Mouse (Mus musculus): ENCODE data around the gene Ptprr. TPM values are rescaled to one million over a fixed set of nuclear protein-coding genes. Genes with fewer than 3 reads are reported as not detected.
A peak's percentile ranks its signal among the peaks of the same experiment; 100 is the strongest.

Ptprr gene
- polyA plus RNA-seq, 1 experiment from 2014 or later, result 0.20 TPM

DNA sequence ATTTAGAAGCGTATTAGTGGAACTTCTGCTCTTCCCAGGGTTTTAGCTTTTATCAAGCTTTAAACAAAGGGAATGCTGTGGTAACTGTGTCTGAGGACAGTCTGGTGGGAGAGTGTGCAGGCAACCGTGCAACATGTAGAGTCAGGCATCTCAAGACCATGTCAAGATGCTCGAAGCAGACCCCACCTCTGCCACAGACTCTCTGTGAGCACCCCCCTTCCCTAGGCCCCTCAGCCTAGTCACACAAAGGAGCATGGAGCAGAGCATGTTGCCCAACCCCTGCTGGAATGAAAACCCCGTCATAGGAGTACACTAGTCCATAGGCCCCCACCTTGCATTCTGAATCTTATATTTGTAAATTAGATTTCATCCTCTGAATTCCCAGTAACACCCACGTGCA lies 243.5 kb downstream of the Ptprr start:
- H3K27ac ChIP-seq, result no peak overlapping the region
- H3K27me3 ChIP-seq (ENCODE audit: low read depth, poor library complexity, severe bottlenecking), result no peaks in the 10 kb centered on the region
- no peaks in the 10 kb centered on the region for H3K9me3 ChIP-seq (replicated peaks)
- WGBS, result 82% methylated on average over 5 of the region's 5 CpGs
- H3K36me3 ChIP-seq, result no peaks in the 10 kb centered on the region
- no peak overlapping the region for H3K4me3 ChIP-seq
- peaks cover 4% of the 10 kb centered on the region; the same call in 1 of the 2 replicates for H3K4me1 ChIP-seq
- DNase-seq (ENCODE audit: low spot score), result no peak

DNA sequence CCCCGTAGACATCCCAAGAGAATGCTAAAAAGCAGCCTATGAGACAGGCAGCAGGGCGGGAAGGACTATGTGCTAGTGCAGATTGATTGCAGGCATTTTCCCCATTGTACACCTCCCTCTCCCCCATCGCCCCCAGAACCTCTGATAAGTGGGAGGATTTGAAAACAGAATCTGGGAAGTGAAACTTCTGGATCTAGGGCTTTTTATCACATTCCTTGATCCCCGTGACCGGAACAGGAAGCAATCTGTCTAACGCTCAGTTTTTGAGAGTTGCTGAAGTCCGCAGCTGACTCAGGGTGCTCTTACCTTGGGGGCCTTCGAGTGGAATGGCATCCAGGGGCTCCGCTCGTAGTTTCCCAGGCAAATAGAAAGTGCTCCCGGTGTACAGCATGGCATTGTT lies 246.5 kb downstream of the Ptprr start:
- 84% methylated on average over 11 of the region's 11 CpGs for WGBS

DNA sequence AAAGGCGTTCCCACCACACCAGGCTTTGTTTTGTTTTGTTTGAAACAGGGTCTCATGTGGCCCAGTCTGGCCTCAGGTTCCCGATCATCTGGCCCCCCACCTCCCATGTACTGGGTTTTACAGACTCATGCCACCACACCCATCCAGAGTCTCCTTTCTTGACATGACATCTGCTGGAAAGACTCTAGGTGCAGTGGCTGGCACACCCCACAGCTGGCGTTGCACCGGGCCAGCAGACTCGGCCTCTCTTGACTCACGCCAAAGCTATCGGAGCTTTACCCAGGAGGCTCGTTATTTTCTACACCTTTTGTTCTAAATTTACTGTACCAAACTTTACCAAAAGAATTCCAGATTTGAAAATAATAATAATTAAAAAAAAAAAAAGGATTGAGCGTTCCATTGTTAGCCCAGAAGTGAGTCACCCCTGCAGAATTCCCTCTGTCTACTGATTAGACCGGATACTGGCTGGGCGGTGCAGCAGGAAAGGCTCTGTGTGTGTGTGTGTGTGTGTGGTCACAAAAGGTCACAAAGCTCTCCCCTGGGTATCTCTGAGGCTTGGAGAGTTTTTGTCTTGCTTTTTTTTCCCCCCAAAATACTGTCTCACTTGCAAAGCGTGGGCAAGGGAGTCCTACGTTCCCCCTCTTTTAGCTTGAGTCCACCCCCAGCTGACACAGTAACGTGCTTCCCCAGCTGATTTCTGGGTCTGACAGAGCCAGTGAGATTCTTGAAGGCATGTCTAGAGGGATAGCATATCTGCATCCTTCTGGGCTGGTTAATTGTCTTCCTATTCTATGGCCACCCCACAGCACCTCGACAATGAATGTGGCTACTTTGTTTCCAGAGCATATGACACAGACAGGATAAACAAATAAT lies 248.8 kb downstream of the Ptprr start:
- Histone ChIP-seq H3K4me1 (no peaks in the 10 kb centered on the region), H3K4me3 (no peak overlapping the region), H3K27me3 (ENCODE audit: low read depth, poor library complexity, severe bottlenecking) (no peaks in the 10 kb centered on the region), H3K27ac (no peak overlapping the region), H3K36me3 (no peaks in the 10 kb centered on the region), H3K9me3 (replicated peaks) (no peaks in the 10 kb centered on the region)
- 86% methylated on average over 15 of the region's 15 CpGs for WGBS
- no peak for DNase-seq (ENCODE audit: low spot score)

More for the DNA sequence above, 246.5 kb downstream of the Ptprr start:
- no peak overlapping the region for H3K27ac ChIP-seq
- H3K4me1 ChIP-seq, result peaks cover 4% of the 10 kb centered on the region; the same call in 1 of the 2 replicates
- no peak for DNase-seq (ENCODE audit: low spot score)
- H3K9me3 ChIP-seq (replicated peaks), result no peaks in the 10 kb centered on the region
- no peaks in the 10 kb centered on the region for H3K27me3 ChIP-seq (ENCODE audit: low read depth, poor library complexity, severe bottlenecking)
- H3K4me3 ChIP-seq, result no peak overlapping the region
- no peaks in the 10 kb centered on the region for H3K36me3 ChIP-seq

DNA sequence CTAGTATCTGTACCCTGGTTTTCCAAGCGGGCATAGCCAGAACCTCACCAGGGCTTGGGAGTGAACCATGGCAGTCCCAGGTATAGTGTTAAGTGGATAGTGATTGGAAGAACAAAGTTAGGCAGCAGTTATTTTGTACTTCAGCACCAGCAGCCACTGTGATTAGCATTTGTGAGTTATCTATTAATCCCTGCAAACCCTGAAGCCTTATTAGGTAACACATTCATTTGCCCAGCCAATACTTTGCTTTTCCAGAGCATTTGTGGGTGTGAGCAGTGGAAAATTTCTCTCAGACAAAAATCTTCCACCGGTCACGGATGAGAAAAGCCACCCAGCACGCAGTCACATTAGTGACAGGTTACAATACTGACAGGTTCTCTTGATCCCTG lies 249.4 kb downstream of the Ptprr start:
- Histone ChIP-seq H3K27ac (no peak overlapping the region), H3K4me1 (no peaks in the 10 kb centered on the region), H3K4me3 (no peak overlapping the region), H3K36me3 (no peaks in the 10 kb centered on the region), H3K9me3 (replicated peaks) (no peaks in the 10 kb centered on the region), H3K27me3 (ENCODE audit: low read depth, poor library complexity, severe bottlenecking) (no peaks in the 10 kb centered on the region)
- no peak for DNase-seq (ENCODE audit: low spot score)
- 81% methylated on average over 4 of the region's 4 CpGs for WGBS

DNA sequence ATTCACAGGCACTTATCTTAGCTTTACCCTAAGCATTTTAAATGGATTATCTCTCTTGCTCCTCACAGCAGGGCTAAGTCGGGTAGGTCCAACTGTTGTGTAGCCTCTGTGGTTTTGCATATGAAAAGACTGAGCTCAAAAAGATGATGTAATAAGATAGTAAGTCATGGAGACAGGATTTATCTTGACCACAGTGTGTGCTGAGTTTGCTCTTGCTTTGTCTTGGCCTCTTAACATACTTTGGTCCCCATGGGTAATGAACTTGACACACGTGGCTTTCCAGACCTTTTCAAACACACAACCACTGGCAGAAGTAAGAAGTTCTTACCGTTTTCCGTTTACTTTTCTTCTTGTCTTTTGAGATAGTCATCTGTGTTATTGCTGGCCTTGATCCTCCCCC lies 250.3 kb downstream of the Ptprr start:
- 81% methylated on average over 4 of the region's 4 CpGs for WGBS
- H3K27me3 ChIP-seq (ENCODE audit: low read depth, poor library complexity, severe bottlenecking), result no peaks in the 10 kb centered on the region
- no peak overlapping the region for H3K4me3 ChIP-seq
- no peaks in the 10 kb centered on the region for H3K36me3 ChIP-seq
- H3K9me3 ChIP-seq (replicated peaks), result no peaks in the 10 kb centered on the region
- DNase-seq (ENCODE audit: low spot score), result no peak
- no peak overlapping the region for H3K27ac ChIP-seq
- H3K4me1 ChIP-seq, result no peaks in the 10 kb centered on the region

DNA sequence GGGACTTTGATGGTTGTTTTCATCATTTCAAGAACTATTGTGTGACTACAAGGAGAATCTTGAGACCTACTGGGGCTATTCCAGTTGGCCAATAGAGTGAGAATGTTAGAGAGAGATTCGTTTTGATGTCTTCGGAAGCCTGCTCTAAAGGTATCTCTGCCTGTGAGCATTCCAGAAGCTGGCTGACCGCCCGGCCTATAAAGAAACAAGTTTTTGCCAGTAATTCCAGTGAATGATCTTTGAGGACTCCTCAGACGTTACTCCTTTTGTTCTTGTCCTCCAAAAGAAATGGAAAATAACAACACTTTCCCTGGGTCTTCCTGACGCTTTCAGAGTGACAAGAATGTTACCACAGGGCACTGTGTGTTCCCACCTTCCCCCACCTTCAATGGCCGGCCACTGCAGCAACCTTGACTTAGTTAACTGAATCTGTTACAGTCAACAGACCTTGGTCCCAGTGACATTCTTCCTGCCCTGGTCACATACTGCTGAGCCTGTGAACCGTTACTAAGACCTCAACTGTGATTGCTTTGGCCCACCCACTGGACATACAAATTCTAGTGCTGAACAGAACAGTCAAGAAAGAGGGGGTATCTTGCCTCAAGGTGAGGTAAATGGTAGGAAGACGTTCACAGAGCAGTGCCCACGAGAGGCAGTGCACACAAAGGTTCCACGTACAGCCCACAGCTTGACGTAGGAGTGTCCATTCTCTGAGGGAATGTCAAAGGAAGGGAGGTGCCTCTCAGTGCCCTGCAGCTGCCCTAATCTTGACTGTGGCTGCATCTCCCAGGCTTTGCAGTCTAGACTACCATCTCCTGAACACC lies 252.8 kb downstream of the Ptprr start:
- no peaks in the 10 kb centered on the region for H3K27me3 ChIP-seq (ENCODE audit: low read depth, poor library complexity, severe bottlenecking)
- H3K36me3 ChIP-seq, result no peaks in the 10 kb centered on the region
- no peak overlapping the region for H3K27ac ChIP-seq
- no peak overlapping the region for H3K4me3 ChIP-seq
- WGBS, result 86% methylated on average over 12 of the region's 12 CpGs
- H3K4me1 ChIP-seq, result no peaks in the 10 kb centered on the region
- H3K9me3 ChIP-seq (replicated peaks), result no peaks in the 10 kb centered on the region
- DNase-seq (ENCODE audit: low spot score), result no peak

DNA sequence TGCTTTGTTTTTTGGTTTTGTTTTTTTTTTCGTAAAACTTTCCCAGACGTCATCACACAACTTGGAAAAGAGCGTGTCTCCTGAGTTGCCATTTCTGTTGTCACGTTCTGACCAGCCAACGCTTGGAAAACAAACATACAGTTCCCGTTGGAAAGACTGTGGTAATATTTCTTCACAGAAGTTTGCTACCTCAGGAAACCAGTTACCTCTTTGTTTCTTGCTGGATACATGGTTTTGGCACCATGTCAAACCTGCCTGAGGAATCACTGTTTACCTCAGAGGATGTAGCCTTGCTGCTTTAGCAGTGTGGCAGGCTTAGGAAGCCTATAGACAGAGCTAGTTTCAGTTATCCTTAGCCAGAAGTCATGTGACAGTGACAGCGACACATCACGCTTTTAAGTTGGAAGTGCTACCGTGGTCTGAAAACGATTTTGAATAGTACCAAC lies 253.5 kb downstream of the Ptprr start:
- no peak overlapping the region for H3K27ac ChIP-seq
- no peaks in the 10 kb centered on the region for H3K4me1 ChIP-seq
- no peaks in the 10 kb centered on the region for H3K27me3 ChIP-seq (ENCODE audit: low read depth, poor library complexity, severe bottlenecking)
- no peak for DNase-seq (ENCODE audit: low spot score)
- H3K4me3 ChIP-seq, result no peak overlapping the region
- no peaks in the 10 kb centered on the region for H3K9me3 ChIP-seq (replicated peaks)
- H3K36me3 ChIP-seq, result no peaks in the 10 kb centered on the region
- 92% methylated on average over 10 of the region's 10 CpGs for WGBS

DNA sequence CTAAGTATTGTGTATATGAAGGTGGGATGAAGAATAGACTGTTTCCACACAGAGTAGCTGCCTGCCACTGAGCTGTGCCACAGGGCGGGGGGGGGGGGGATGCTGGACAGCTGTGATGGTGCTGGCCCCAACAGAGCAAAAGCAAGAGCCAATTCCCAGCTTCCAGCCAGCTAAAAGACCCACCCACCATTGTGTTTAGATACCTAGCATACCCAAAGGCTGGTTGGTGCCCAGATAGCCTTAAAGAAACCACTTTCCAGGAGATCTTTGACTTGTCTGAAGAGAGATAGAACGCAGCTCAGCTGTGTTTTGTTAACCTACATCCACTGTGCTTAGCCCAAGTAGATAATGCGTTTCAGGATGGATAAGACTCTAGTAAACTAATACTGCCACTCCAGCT lies 254.1 kb downstream of the Ptprr start:
- no peaks in the 10 kb centered on the region for H3K36me3 ChIP-seq
- H3K4me3 ChIP-seq, result no peak overlapping the region
- H3K27me3 ChIP-seq (ENCODE audit: low read depth, poor library complexity, severe bottlenecking), result no peaks in the 10 kb centered on the region
- WGBS, result 84% methylated on average over 3 of the region's 3 CpGs
- no peaks in the 10 kb centered on the region for H3K9me3 ChIP-seq (replicated peaks)
- H3K4me1 ChIP-seq, result no peaks in the 10 kb centered on the region
- H3K27ac ChIP-seq, result no peak overlapping the region
- DNase-seq (ENCODE audit: low spot score), result no peak

DNA sequence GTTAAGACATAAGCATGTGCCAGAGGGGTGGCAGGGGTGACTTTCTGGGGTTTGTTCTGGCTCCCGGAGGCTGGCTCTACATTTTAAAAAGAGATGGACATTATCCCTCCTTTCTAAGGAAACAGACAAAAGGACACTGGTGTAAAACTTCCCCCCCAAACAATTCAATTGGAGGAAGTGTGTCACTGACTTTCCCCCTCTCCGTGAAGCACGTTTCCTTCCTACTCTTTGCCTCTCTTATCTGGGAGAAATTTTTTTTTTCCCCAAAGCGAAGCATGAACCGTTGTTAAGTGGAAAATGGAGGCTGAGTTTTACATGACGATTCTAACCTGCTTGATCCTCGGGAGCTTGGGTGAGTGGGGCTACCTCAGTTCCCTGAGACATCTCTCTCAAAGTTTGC lies 257.3 kb downstream of the Ptprr start, which contains the start of gene Ptprb:
Ptprb (plus strand) TSS at position 244 of the 400 bp plus-strand sequence.
- no peak for DNase-seq (ENCODE audit: low spot score)
- H3K27ac ChIP-seq, result no peak within 1 kb of the TSS
- H3K27me3 ChIP-seq (ENCODE audit: low read depth, poor library complexity, severe bottlenecking), result no peaks in the 10 kb centered on the region
- no peaks in the 10 kb centered on the region for H3K9me3 ChIP-seq (replicated peaks)
- H3K4me1 ChIP-seq, result no peaks in the 10 kb centered on the region
- H3K36me3 ChIP-seq, result no peaks in the 10 kb centered on the region
- peak within 1 kb of the TSS; percentile 17; the same call in 1 of the 2 replicates for H3K4me3 ChIP-seq
- 79% methylated on average over 7 of the region's 7 CpGs for WGBS

DNA sequence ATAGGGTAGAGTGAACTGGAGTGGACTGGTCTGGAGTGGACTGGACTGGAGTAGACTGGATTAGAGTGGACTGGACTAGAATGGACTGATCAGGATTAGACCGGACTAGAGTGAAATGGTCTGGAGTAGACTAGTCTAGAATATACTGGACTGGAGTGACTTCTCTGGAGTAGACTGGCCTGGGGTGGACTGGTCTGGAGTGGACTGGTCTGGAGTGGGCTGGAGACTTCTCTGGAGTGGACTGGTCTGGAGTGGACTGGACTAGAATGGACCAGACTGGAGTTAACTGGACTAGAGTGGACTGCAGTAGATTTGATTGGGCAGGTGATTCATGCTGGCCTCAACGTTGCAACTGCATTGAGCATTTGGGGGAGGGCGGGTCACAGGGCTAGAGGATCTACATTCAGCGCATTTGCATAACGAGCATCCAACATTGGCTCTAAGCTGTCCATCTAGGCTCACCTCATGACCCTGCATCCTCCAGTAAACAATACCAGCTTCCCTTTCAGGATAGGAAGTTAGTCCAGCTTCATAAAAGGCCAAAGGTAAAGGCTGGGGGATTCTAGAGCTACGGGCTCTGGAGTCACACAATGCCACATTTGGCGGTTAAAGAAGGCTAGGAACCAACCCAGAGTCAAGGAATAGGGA lies 268.8 kb downstream of the Ptprr start:
- Histone ChIP-seq H3K4me3 (no peak overlapping the region), H3K4me1 (no peaks in the 10 kb centered on the region), H3K27ac (no peak overlapping the region), H3K9me3 (replicated peaks) (no peaks in the 10 kb centered on the region), H3K36me3 (no peaks in the 10 kb centered on the region), H3K27me3 (ENCODE audit: low read depth, poor library complexity, severe bottlenecking) (no peaks in the 10 kb centered on the region)
- WGBS, result 91% methylated on average over 7 of the region's 7 CpGs
- no peak for DNase-seq (ENCODE audit: low spot score)

DNA sequence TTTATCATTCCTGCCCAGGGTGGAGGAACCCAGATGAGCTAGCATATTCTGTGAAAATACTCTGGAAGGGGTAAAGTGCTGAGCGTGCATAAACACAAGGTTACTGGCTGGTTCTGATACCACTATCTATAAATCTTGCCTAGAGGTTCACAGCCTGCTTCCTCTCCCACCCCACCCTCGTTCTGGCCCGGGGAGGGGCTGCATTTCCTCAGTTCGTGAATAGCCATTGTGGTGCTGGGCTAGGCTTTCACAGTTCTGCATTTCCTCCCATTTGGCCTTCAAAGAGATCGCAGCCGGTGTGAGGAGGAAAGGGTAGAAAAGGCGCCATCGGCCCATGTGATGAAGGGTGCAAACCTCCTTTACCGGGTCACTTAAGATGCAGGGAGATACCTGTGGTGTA lies 270.1 kb downstream of the Ptprr start:
- no peak for DNase-seq (ENCODE audit: low spot score)
- Histone ChIP-seq H3K9me3 (replicated peaks) (no peaks in the 10 kb centered on the region), H3K27ac (no peak overlapping the region), H3K27me3 (ENCODE audit: low read depth, poor library complexity, severe bottlenecking) (no peaks in the 10 kb centered on the region), H3K36me3 (no peaks in the 10 kb centered on the region), H3K4me3 (no peak overlapping the region), H3K4me1 (no peaks in the 10 kb centered on the region)
- 33% methylated on average over 9 of the region's 9 CpGs for WGBS

DNA sequence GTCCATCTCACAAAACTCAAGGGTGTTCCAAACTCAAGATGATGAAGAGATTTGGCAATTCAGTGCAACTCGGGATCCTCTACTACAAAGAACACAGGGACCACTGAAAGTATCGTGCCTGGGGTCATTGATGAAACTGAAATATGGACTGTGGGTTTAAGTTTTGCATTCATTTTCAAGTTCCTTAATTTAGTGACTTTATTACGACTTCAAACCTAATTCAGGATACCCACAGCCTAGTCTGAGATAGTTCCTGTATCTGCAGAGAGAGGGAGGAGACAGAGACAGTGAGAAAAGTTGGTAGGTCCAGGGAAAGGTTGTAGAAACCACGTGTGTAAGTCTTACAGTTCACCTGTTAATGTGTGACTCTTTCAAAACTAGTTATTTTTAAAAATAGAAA lies 272.5 kb downstream of the Ptprr start:
- 87% methylated on average over 4 of the region's 4 CpGs for WGBS
- no peaks in the 10 kb centered on the region for H3K27me3 ChIP-seq (ENCODE audit: low read depth, poor library complexity, severe bottlenecking)
- H3K4me1 ChIP-seq, result no peaks in the 10 kb centered on the region
- H3K4me3 ChIP-seq, result no peak overlapping the region
- H3K9me3 ChIP-seq (replicated peaks), result no peaks in the 10 kb centered on the region
- H3K36me3 ChIP-seq, result no peaks in the 10 kb centered on the region
- DNase-seq (ENCODE audit: low spot score), result no peak
- H3K27ac ChIP-seq, result no peak overlapping the region
